Mouse (Mus musculus): Measurements from ENCODE around the gene Atg4a. TPM values are rescaled to one million over a fixed set of nuclear protein-coding genes. Genes with fewer than 3 reads are reported as not detected.

Atg4a gene
- polyA plus RNA-seq, 1 experiment from 2014 or later = 17.5 TPM

- DNase-seq (ENCODE audit: low spot score) (no peak), ATAC-seq (ENCODE audit: low FRiP score, low TSS enrichment) (peak; percentile 66; the same call in 1 of the 2 replicates)
- Histone ChIP-seq H3K4me2 (replicated peaks; ENCODE audit: low read depth) (no peak overlapping the region), H3K27ac (replicated peaks) (no peak overlapping the region), H3K36me3 (ENCODE audit: control insufficient read depth, insufficient read depth, low read length) (no peaks in the 10 kb centered on the region), H3K4me1 (replicated peaks; ENCODE audit: control insufficient read depth, insufficient read depth) (no peaks in the 10 kb centered on the region), H3K27me3 (ENCODE audit: control insufficient read depth, insufficient read depth, low read length) (no peaks in the 10 kb centered on the region), H3K9me3 (ENCODE audit: control insufficient read depth, low read length) (no peaks in the 10 kb centered on the region), H3K4me3 (ENCODE audit: low read depth, low read length) (no peak overlapping the region), H3K9ac (ENCODE audit: low read length) (no peak overlapping the region)
- TF ChIP-seq CTCF (IDR thresholded peaks at IDR 0.05; ENCODE audit: low read depth) (no peak), EP300 (optimal IDR thresholded peaks at IDR 0.05) (no peak)
Observed at GRCm38 (mm10) chrX:141150290-141150689, 193.6 kb downstream of the Atg4a start.

GRCm38 (mm10) chrX:141151182-141151581 is 194.5 kb downstream of the Atg4a start:
- no peak overlapping the region for H3K27ac ChIP-seq (replicated peaks)
- DNase-seq (ENCODE audit: low spot score) = no peak
- no peaks in the 10 kb centered on the region for H3K9me3 ChIP-seq (ENCODE audit: control insufficient read depth, low read length)
- H3K4me1 ChIP-seq (replicated peaks; ENCODE audit: control insufficient read depth, insufficient read depth) = no peaks in the 10 kb centered on the region
- no peak overlapping the region for H3K4me3 ChIP-seq (ENCODE audit: low read depth, low read length)
- no peaks in the 10 kb centered on the region for H3K27me3 ChIP-seq (ENCODE audit: control insufficient read depth, insufficient read depth, low read length)
- no peak for TF ChIP-seq CTCF (IDR thresholded peaks at IDR 0.05; ENCODE audit: low read depth)
- TF ChIP-seq EP300 (optimal IDR thresholded peaks at IDR 0.05) = no peak
- ATAC-seq (ENCODE audit: low FRiP score, low TSS enrichment) = no peak
- no peak overlapping the region for H3K4me2 ChIP-seq (replicated peaks; ENCODE audit: low read depth)
- H3K36me3 ChIP-seq (ENCODE audit: control insufficient read depth, insufficient read depth, low read length) = no peaks in the 10 kb centered on the region
- no peak overlapping the region for H3K9ac ChIP-seq (ENCODE audit: low read length)

GRCm38 (mm10) chrX:141156696-141157095 is 200.0 kb downstream of the Atg4a start:
- WGBS = 7% methylated on average over 2 of the region's 2 CpGs
- H3K36me3 ChIP-seq (ENCODE audit: control insufficient read depth, insufficient read depth, low read length) = no peaks in the 10 kb centered on the region
- H3K27me3 ChIP-seq (ENCODE audit: control insufficient read depth, insufficient read depth, low read length) = no peaks in the 10 kb centered on the region
- H3K4me1 ChIP-seq (replicated peaks; ENCODE audit: control insufficient read depth, insufficient read depth) = no peaks in the 10 kb centered on the region
- H3K9me3 ChIP-seq (ENCODE audit: control insufficient read depth, low read length) = no peaks in the 10 kb centered on the region
- H3K4me2 ChIP-seq (replicated peaks; ENCODE audit: low read depth) = no peak overlapping the region
- no peak for TF ChIP-seq EP300 (optimal IDR thresholded peaks at IDR 0.05)
- TF ChIP-seq CTCF (IDR thresholded peaks at IDR 0.05; ENCODE audit: low read depth) = peak; percentile 66
- H3K4me3 ChIP-seq (ENCODE audit: low read depth, low read length) = no peak overlapping the region
- no peak for ATAC-seq (ENCODE audit: low FRiP score, low TSS enrichment)
- DNase-seq (ENCODE audit: low spot score) = no peak
- H3K27ac ChIP-seq (replicated peaks) = no peak overlapping the region
- no peak overlapping the region for H3K9ac ChIP-seq (ENCODE audit: low read length)

GRCm38 (mm10) chrX:141157626-141158025 is 200.9 kb downstream of the Atg4a start:
- Histone ChIP-seq H3K9me3 (ENCODE audit: control insufficient read depth, low read length) (no peaks in the 10 kb centered on the region), H3K4me1 (replicated peaks; ENCODE audit: control insufficient read depth, insufficient read depth) (no peaks in the 10 kb centered on the region), H3K4me3 (ENCODE audit: low read depth, low read length) (no peak overlapping the region), H3K36me3 (ENCODE audit: control insufficient read depth, insufficient read depth, low read length) (no peaks in the 10 kb centered on the region), H3K9ac (ENCODE audit: low read length) (no peak overlapping the region), H3K4me2 (replicated peaks; ENCODE audit: low read depth) (no peak overlapping the region), H3K27ac (replicated peaks) (no peak overlapping the region), H3K27me3 (ENCODE audit: control insufficient read depth, insufficient read depth, low read length) (no peaks in the 10 kb centered on the region)
- DNase-seq (ENCODE audit: low spot score) (no peak), ATAC-seq (ENCODE audit: low FRiP score, low TSS enrichment) (no peak)
- TF ChIP-seq CTCF (IDR thresholded peaks at IDR 0.05; ENCODE audit: low read depth) (no peak), EP300 (optimal IDR thresholded peaks at IDR 0.05) (no peak)
- WGBS = 49% methylated on average over 4 of the region's 4 CpGs

GRCm38 (mm10) chrX:141158160-141158559 is 201.5 kb downstream of the Atg4a start:
- Histone ChIP-seq H3K36me3 (ENCODE audit: control insufficient read depth, insufficient read depth, low read length) (no peaks in the 10 kb centered on the region), H3K4me3 (ENCODE audit: low read depth, low read length) (no peak overlapping the region), H3K4me2 (replicated peaks; ENCODE audit: low read depth) (no peak overlapping the region), H3K9ac (ENCODE audit: low read length) (no peak overlapping the region), H3K4me1 (replicated peaks; ENCODE audit: control insufficient read depth, insufficient read depth) (no peaks in the 10 kb centered on the region), H3K27ac (replicated peaks) (no peak overlapping the region), H3K27me3 (ENCODE audit: control insufficient read depth, insufficient read depth, low read length) (no peaks in the 10 kb centered on the region), H3K9me3 (ENCODE audit: control insufficient read depth, low read length) (no peaks in the 10 kb centered on the region)
- WGBS = 36% methylated on average over 4 of the region's 4 CpGs
- DNase-seq (ENCODE audit: low spot score) = no peak
- TF ChIP-seq EP300 (optimal IDR thresholded peaks at IDR 0.05) (no peak), CTCF (IDR thresholded peaks at IDR 0.05; ENCODE audit: low read depth) (peak; percentile 65)
- no peak for ATAC-seq (ENCODE audit: low FRiP score, low TSS enrichment)

- H3K9me3 ChIP-seq (ENCODE audit: control insufficient read depth, low read length) = no peaks in the 10 kb centered on the region
- H3K36me3 ChIP-seq (ENCODE audit: control insufficient read depth, insufficient read depth, low read length) = no peaks in the 10 kb centered on the region
- DNase-seq (ENCODE audit: low spot score) (no peak), ATAC-seq (ENCODE audit: low FRiP score, low TSS enrichment) (no peak)
- TF ChIP-seq EP300 (optimal IDR thresholded peaks at IDR 0.05) = no peak
- TF ChIP-seq CTCF (IDR thresholded peaks at IDR 0.05; ENCODE audit: low read depth) = no peak
- no peaks in the 10 kb centered on the region for H3K27me3 ChIP-seq (ENCODE audit: control insufficient read depth, insufficient read depth, low read length)
- no peak overlapping the region for H3K4me2 ChIP-seq (replicated peaks; ENCODE audit: low read depth)
- 72% methylated on average over 3 of the region's 3 CpGs for WGBS
- H3K4me3 ChIP-seq (ENCODE audit: low read depth, low read length) = no peak overlapping the region
- H3K27ac ChIP-seq (replicated peaks) = no peak overlapping the region
- H3K9ac ChIP-seq (ENCODE audit: low read length) = no peak overlapping the region
- H3K4me1 ChIP-seq (replicated peaks; ENCODE audit: control insufficient read depth, insufficient read depth) = no peaks in the 10 kb centered on the region
Observed at GRCm38 (mm10) chrX:141160371-141160770, 203.7 kb downstream of the Atg4a start.

Data from stomach, postnatal 0 days (tissue).